Mouse (Mus musculus) megakaryocyte progenitor cell, adult 5-6 weeks (primary cell): ENCODE data around the gene Gmds. TPM values are rescaled to one million over a fixed set of nuclear protein-coding genes. Genes with fewer than 3 reads are reported as not detected.

ENCODE experiments used
- ATAC-seq: replicated peaks from 2 replicates; pipeline ENCODE4 v1.8.0; 2016; ENCODE audit warnings: mild to moderate bottlenecking, moderate TSS enrichment, inconsistent platforms; ENCODE audit not compliant: poor library complexity
- total RNA-seq, 2 experiments: library from RNA; stranded (forward) in 1 of 2; stranded (reverse) in 1 of 2; fragments of 157-497, 149-512 nt in 1 of 2; fragments of 200-1000 nt in 1 of 2; gene quantifications; 2 replicates each; pipeline versions ENCODE4 v1.2.3 to v1.2.4; 2015 to 2017

The Gmds gene
- total RNA-seq, 2 experiments from 2014 or later = 28.0 to 30.1 TPM

- no peak for ATAC-seq
These were observed 170.7 kb downstream of the Gmds start for GRCm38 (mm10) chr13:32167806-32168205.

GRCm38 (mm10) chr13:32165581-32165980 is 173.0 kb downstream of the Gmds start:
- ATAC-seq = no peak

- ATAC-seq = peak; percentile 44; the same call in 1 of the 2 replicates
These were observed 177.0 kb downstream of the Gmds start for GRCm38 (mm10) chr13:32161567-32161966.

GRCm38 (mm10) chr13:32158240-32158639 is 180.3 kb downstream of the Gmds start:
- no peak for ATAC-seq

- ATAC-seq = peak; percentile 93
These were observed 192.6 kb downstream of the Gmds start for GRCm38 (mm10) chr13:32145916-32146315.

- 0 out of 2 replicates have a peak, but pooled peaks have one; percentile 13 for ATAC-seq
These were observed 193.4 kb downstream of the Gmds start for GRCm38 (mm10) chr13:32145179-32145578.

- no peak for ATAC-seq
These were observed 194.9 kb downstream of the Gmds start for GRCm38 (mm10) chr13:32143651-32144050.

GRCm38 (mm10) chr13:32134663-32135273 is 203.8 kb downstream of the Gmds start:
- ATAC-seq = no peak

GRCm38 (mm10) chr13:32129970-32130369 is 208.6 kb downstream of the Gmds start:
- ATAC-seq = 0 out of 2 replicates have a peak, but pooled peaks have one; percentile 26

- ATAC-seq = no peak
These were observed 220.2 kb downstream of the Gmds start for GRCm38 (mm10) chr13:32118386-32118785.

GRCm38 (mm10) chr13:32115468-32115867 is 223.1 kb downstream of the Gmds start:
- no peak for ATAC-seq

- no peak for ATAC-seq
These were observed 224.7 kb downstream of the Gmds start for GRCm38 (mm10) chr13:32113875-32114274.

GRCm38 (mm10) chr13:32088303-32088977 is 250.1 kb downstream of the Gmds start:
- ATAC-seq = peak; percentile 95

GRCm38 (mm10) chr13:32080520-32081249 is 257.9 kb downstream of the Gmds start:
- no peak for ATAC-seq

- no peak for ATAC-seq
These were observed 264.9 kb downstream of the Gmds start for GRCm38 (mm10) chr13:32073630-32074029.

- no peak for ATAC-seq
These were observed 283.2 kb downstream of the Gmds start for GRCm38 (mm10) chr13:32055321-32055720.

GRCm38 (mm10) chr13:32053587-32053986 is 285.0 kb downstream of the Gmds start:
- no peak for ATAC-seq

- no peak for ATAC-seq
These were observed 290.3 kb downstream of the Gmds start for GRCm38 (mm10) chr13:32047980-32048959.

- ATAC-seq = no peak
These were observed 291.6 kb downstream of the Gmds start for GRCm38 (mm10) chr13:32046961-32047360.

- peak; percentile 14; the same call in 1 of the 2 replicates for ATAC-seq
These were observed 295.8 kb downstream of the Gmds start for GRCm38 (mm10) chr13:32042748-32043147.
